Mouse (Mus musculus) MEL (cell line): ENCODE results near the gene Myo19. TPM values are rescaled to one million over a fixed set of nuclear protein-coding genes. Genes with fewer than 3 reads are reported as not detected.

ENCODE experiments used
- DNase-seq: peaks from one replicate; pipeline ENCODE4 v3.0.0; 2011; ENCODE audit warnings: low read depth, low spot score
- H3K27ac ChIP-seq: 2 replicates; pipeline ENCODE4 v1.5.1; 2012; ENCODE audit warnings: low read depth, mild to moderate bottlenecking, control low read depth, low read length, moderate library complexity; ENCODE audit not compliant: control insufficient read depth
- H3K27me3 ChIP-seq, 2 experiments: fragments of 150-350 bp in 1 of 2; sonication (generic) in 1 of 2; 2 replicates each; pipeline ENCODE4 v1.6.1; 2012; ENCODE audit warnings: low read length in 2 of 2, mild to moderate bottlenecking in 2 of 2, improper control_type of control experiment in 1 of 2, moderate library complexity in 1 of 2; ENCODE audit not compliant: insufficient read depth in 2 of 2, control insufficient read depth in 1 of 2
- H3K36me3 ChIP-seq, 2 experiments: 2 replicates each; pipeline ENCODE4 v1.6.1; 2012 to 2014; ENCODE audit warnings: low read length in 2 of 2, improper control_type of control experiment in 1 of 2, inconsistent platforms in 1 of 2, mild to moderate bottlenecking in 1 of 2; ENCODE audit not compliant: insufficient read depth in 2 of 2, control insufficient read depth in 1 of 2
- H3K4me1 ChIP-seq, 2 experiments: fragments of 150-350 bp in 1 of 2; sonication (generic) in 1 of 2; 2 replicates each; pipeline ENCODE4 v1.6.1; 2012; ENCODE audit warnings: low read length in 2 of 2, improper control_type of control experiment in 1 of 2, mild to moderate bottlenecking in 1 of 2; ENCODE audit not compliant: insufficient read depth in 2 of 2, control insufficient read depth in 1 of 2
- H3K4me3 ChIP-seq, 2 experiments: fragments of 150-350 bp in 1 of 2; sonication (generic) in 1 of 2; 2 replicates each; pipeline ENCODE4 v1.5.1; 2012; ENCODE audit warnings: low read depth in 2 of 2, low read length in 2 of 2, mild to moderate bottlenecking in 2 of 2, moderate library complexity in 2 of 2, control low read depth in 1 of 2, improper control_type of control experiment in 1 of 2; ENCODE audit not compliant: control insufficient read depth in 1 of 2, insufficient read depth in 1 of 2
- H3K79me2 ChIP-seq: 2 replicates; pipeline ENCODE4 v1.6.1; 2012; ENCODE audit warnings: mild to moderate bottlenecking, low read length, moderate library complexity; ENCODE audit not compliant: control insufficient read depth, poor library complexity, insufficient read depth
- H3K9ac ChIP-seq: 2 replicates; pipeline ENCODE4 v1.6.1; 2012; ENCODE audit warnings: low read depth, mild to moderate bottlenecking, control low read depth, low read length, moderate library complexity; ENCODE audit not compliant: control insufficient read depth, poor library complexity, severe bottlenecking
- H3K9me3 ChIP-seq: fragments of 150-350 bp; sonication (generic); replicated peaks from 2 replicates; pipeline ENCODE4 v1.6.1; 2012; ENCODE audit warnings: mild to moderate bottlenecking, low read length, improper control_type of control experiment, moderate library complexity; ENCODE audit not compliant: insufficient read depth
- CHD1 ChIP-seq: IDR thresholded peaks from 2 replicates; pipeline ENCODE4 v1.6.1; 2012; ENCODE audit warnings: low read depth, mild to moderate bottlenecking, inconsistent platforms, low read length, improper control_type of control experiment
- CHD2 ChIP-seq: IDR thresholded peaks from 2 replicates; pipeline ENCODE4 v1.6.1; 2011; ENCODE audit warnings: low read length, improper control_type of control experiment
- E2F4 ChIP-seq: IDR thresholded peaks from 2 replicates; pipeline ENCODE4 v1.6.1; 2011; ENCODE audit warnings: low read depth, low read length, improper control_type of control experiment, borderline replicate concordance
- ELF1 ChIP-seq: IDR thresholded peaks from 2 replicates; pipeline ENCODE4 v1.6.1; 2014; ENCODE audit warnings: low read depth, mild to moderate bottlenecking, inconsistent platforms, low read length, improper control_type of control experiment, moderate library complexity
- EP300 ChIP-seq, 2 experiments: IDR thresholded peaks; 2 replicates each; pipeline ENCODE4 v1.6.1; 2011; ENCODE audit warnings: improper control_type of control experiment in 2 of 2, low read length in 2 of 2, low read depth in 1 of 2, mild to moderate bottlenecking in 1 of 2
- GABPA ChIP-seq: IDR thresholded peaks from 2 replicates; pipeline ENCODE4 v1.6.1; 2012; ENCODE audit warnings: low read depth, mild to moderate bottlenecking, inconsistent platforms, low read length, improper control_type of control experiment, moderate library complexity
- GATA1 ChIP-seq: IDR thresholded peaks from 2 replicates; pipeline ENCODE4 v1.6.1; 2011; ENCODE audit warnings: low read depth, low read length, improper control_type of control experiment
- MAX ChIP-seq: IDR thresholded peaks from 2 replicates; pipeline ENCODE4 v1.6.1; 2011; ENCODE audit warnings: low read length, improper control_type of control experiment
- MAZ ChIP-seq: IDR thresholded peaks from 2 replicates; pipeline ENCODE4 v1.6.1; 2012; ENCODE audit warnings: low read depth, mild to moderate bottlenecking, inconsistent platforms, low read length, improper control_type of control experiment
- MEF2A ChIP-seq: IDR thresholded peaks from 2 replicates; pipeline ENCODE4 v1.6.1; 2014; ENCODE audit warnings: low read depth, mild to moderate bottlenecking, inconsistent platforms, low read length, improper control_type of control experiment; ENCODE audit not compliant: poor library complexity, insufficient replicate concordance, severe bottlenecking; ENCODE audit errors: extremely low read depth
- MYB ChIP-seq: IDR thresholded peaks from 2 replicates; pipeline ENCODE4 v1.6.1; 2011; ENCODE audit warnings: mild to moderate bottlenecking, low read depth, low read length, improper control_type of control experiment
- NELFE ChIP-seq: IDR thresholded peaks from 2 replicates; pipeline ENCODE4 v1.6.1; 2011; ENCODE audit warnings: low read depth, low read length, improper control_type of control experiment
- NRF1 ChIP-seq: IDR thresholded peaks from 2 replicates; pipeline ENCODE4 v1.6.1; 2014; ENCODE audit warnings: low read depth, mild to moderate bottlenecking, inconsistent platforms, low read length, improper control_type of control experiment, moderate library complexity; ENCODE audit not compliant: poor library complexity, insufficient read depth, severe bottlenecking
- POLR2A ChIP-seq, 2 experiments: IDR thresholded peaks; 2 replicates each; pipeline ENCODE4 v1.6.1; 2011 to 2012; ENCODE audit warnings: low read length in 2 of 2, mild to moderate bottlenecking in 2 of 2, control low read depth in 1 of 2, improper control_type of control experiment in 1 of 2, low read depth in 1 of 2, moderate library complexity in 1 of 2; ENCODE audit not compliant: control insufficient read depth in 1 of 2, insufficient read depth in 1 of 2, poor library complexity in 1 of 2
- POLR2AphosphoS2 ChIP-seq: IDR thresholded peaks from 2 replicates; pipeline ENCODE4 v1.6.1; 2011; ENCODE audit warnings: low read length, improper control_type of control experiment
- POLR2AphosphoS5 ChIP-seq: IDR thresholded peaks from 2 replicates; pipeline ENCODE4 v1.6.1; 2012; ENCODE audit warnings: low read depth, borderline replicate concordance, mild to moderate bottlenecking, inconsistent platforms, low read length, moderate library complexity, mixed read lengths
- RAD21 ChIP-seq: IDR thresholded peaks from 2 replicates; pipeline ENCODE4 v1.6.1; 2011; ENCODE audit warnings: mild to moderate bottlenecking, low read depth, low read length, improper control_type of control experiment
- RCOR1 ChIP-seq: IDR thresholded peaks from 2 replicates; pipeline ENCODE4 v1.6.1; 2012; ENCODE audit warnings: low read depth, mild to moderate bottlenecking, inconsistent platforms, low read length, improper control_type of control experiment
- TAL1 ChIP-seq: IDR thresholded peaks from 2 replicates; pipeline ENCODE4 v1.6.1; 2012; ENCODE audit warnings: mild to moderate bottlenecking, inconsistent platforms, low read length, moderate library complexity, mixed read lengths
- UBTF ChIP-seq: IDR thresholded peaks from 2 replicates; pipeline ENCODE4 v1.6.1; 2012; ENCODE audit warnings: low read depth, mild to moderate bottlenecking, inconsistent platforms, low read length, improper control_type of control experiment, moderate library complexity, borderline replicate concordance; ENCODE audit not compliant: insufficient read depth
- USF2 ChIP-seq, 2 experiments: IDR thresholded peaks; 2 replicates each; pipeline ENCODE4 v1.6.1; 2011 to 2012; ENCODE audit warnings: improper control_type of control experiment in 2 of 2, low read length in 2 of 2, borderline replicate concordance in 1 of 2, inconsistent platforms in 1 of 2, low read depth in 1 of 2, mild to moderate bottlenecking in 1 of 2; ENCODE audit not compliant: insufficient read depth in 1 of 2
- ZKSCAN1 ChIP-seq: IDR thresholded peaks from 2 replicates; pipeline ENCODE4 v1.6.1; 2012; ENCODE audit warnings: low read depth, mild to moderate bottlenecking, inconsistent platforms, low read length, improper control_type of control experiment, moderate library complexity
- ZMIZ1 ChIP-seq: IDR thresholded peaks from 2 replicates; pipeline ENCODE4 v1.6.1; 2012; ENCODE audit warnings: low read depth, mild to moderate bottlenecking, inconsistent platforms, low read length, improper control_type of control experiment, moderate library complexity
- ZNF384 ChIP-seq: IDR thresholded peaks from 2 replicates; pipeline ENCODE4 v1.6.1; 2012; ENCODE audit warnings: low read depth, mild to moderate bottlenecking, inconsistent platforms, low read length, improper control_type of control experiment
- polyA plus RNA-seq, 2 experiments: library from polyadenylated mRNA; stranded (reverse) in 1 of 2; unstranded in 1 of 2; fragments of >175 nt in 1 of 2; fragments of >200 nt in 1 of 2; gene quantifications; 2 replicates each; pipeline versions ENCODE4 v1.2.1 to v1.2.4; 2012; ENCODE audit warnings: low replicate concordance in 2 of 2, low read depth in 1 of 2; ENCODE audit not compliant: insufficient read length in 2 of 2, insufficient read depth in 1 of 2, missing spikeins in 1 of 2
- total RNA-seq: library from RNA; depleted of rRNA; stranded (reverse); fragments of 300-350 nt; gene quantifications from 2 replicates; pipeline ENCODE4 v1.2.3, GENCODE M21; 2012

Myo19 gene
- total and polyA plus RNA-seq, 3 experiments = 14.9 to 27.1 TPM; not detected in 1

GRCm38 (mm10) chr11:84893113-84893512 is 13.2 kb downstream of the Myo19 start:
- no peak overlapping the region for H3K27ac ChIP-seq
- no peaks in the 10 kb centered on the region for H3K4me1 ChIP-seq
- no peak overlapping the region for H3K9ac ChIP-seq
- DNase-seq = no peak
- H3K79me2 ChIP-seq = no peaks in the 10 kb centered on the region
- peaks cover 0 to 6% of the 10 kb centered on the region in 2 experiments; a peak in 1 of 4 replicates for H3K36me3 ChIP-seq
- no peak overlapping the region for H3K4me3 ChIP-seq
- H3K9me3 ChIP-seq = no peaks in the 10 kb centered on the region
- H3K27me3 ChIP-seq = no peaks in the 10 kb centered on the region
- TF ChIP-seq ZMIZ1 = no peak
- TF ChIP-seq POLR2A (IDR thresholded peaks at IDR 0.05; ENCODE audit: control insufficient read depth in 1 of 2, insufficient read depth in 1 of 2, low read depth in 1 of 2, low read length in 2 of 2, poor library complexity in 1 of 2) = no peak
- TF ChIP-seq MEF2A = no peak
- no peak for TF ChIP-seq UBTF
- TF ChIP-seq E2F4 = no peak
- no peak for TF ChIP-seq GABPA
- no peak for TF ChIP-seq CHD2
- no peak for TF ChIP-seq EP300 (IDR thresholded peaks at IDR 0.05; ENCODE audit: low read depth in 1 of 2, low read length in 2 of 2)
- no peak for TF ChIP-seq POLR2AphosphoS2

- Histone ChIP-seq H3K9me3 (no peaks in the 10 kb centered on the region), H3K79me2 (no peaks in the 10 kb centered on the region), H3K9ac (no peak overlapping the region), H3K27me3 (no peaks in the 10 kb centered on the region), H3K4me1 (no peaks in the 10 kb centered on the region), H3K36me3 (peaks cover 0 to 15% of the 10 kb centered on the region in 2 experiments; a peak in 2 of 4 replicates), H3K27ac (no peak overlapping the region), H3K4me3 (no peak overlapping the region)
- no peak for TF ChIP-seq ZKSCAN1
- DNase-seq = no peak
Observed at GRCm38 (mm10) chr11:84904597-84905144, 24.7 kb downstream of the Myo19 start.

GRCm38 (mm10) chr11:84907081-84907480 is 27.1 kb downstream of the Myo19 start:
- Histone ChIP-seq H3K27ac (no peak overlapping the region), H3K27me3 (no peaks in the 10 kb centered on the region), H3K9me3 (no peaks in the 10 kb centered on the region), H3K36me3 (peaks cover 0 to 19% of the 10 kb centered on the region in 2 experiments; a peak in 2 of 4 replicates), H3K79me2 (no peaks in the 10 kb centered on the region), H3K4me1 (no peaks in the 10 kb centered on the region), H3K9ac (no peak overlapping the region), H3K4me3 (no peak overlapping the region)
- DNase-seq = no peak
- no peak for TF ChIP-seq ZNF384
- no peak for TF ChIP-seq MAZ
- TF ChIP-seq POLR2AphosphoS5 = no peak
- TF ChIP-seq MYB = no peak
- TF ChIP-seq NELFE = no peak
- TF ChIP-seq TAL1 = no peak
- TF ChIP-seq ZKSCAN1 = no peak
- no peak for TF ChIP-seq MAX
- TF ChIP-seq CHD2 = no peak
- no peak for TF ChIP-seq GATA1
- TF ChIP-seq CHD1 = no peak
- TF ChIP-seq RAD21 = no peak
- TF ChIP-seq ELF1 = no peak
- no peak for TF ChIP-seq NRF1
- no peak for TF ChIP-seq USF2 (IDR thresholded peaks at IDR 0.05; ENCODE audit: borderline replicate concordance in 1 of 2, insufficient read depth in 1 of 2, low read depth in 1 of 2, low read length in 2 of 2)
- no peak for TF ChIP-seq RCOR1
